Mouse (Mus musculus) embryonic stem cell, embryonic (primary cell): ENCODE data around the gene Plppr3.

Experiments
- CTCF ChIA-PET, 4 experiments: fragments of 300-600 bp in 2 of 4; fragments of 350-600 bp in 2 of 4; sonication (Branson Sonifier 250); formaldehyde crosslinking; loops; one replicate each; lab custom pipeline; 2022; ENCODE audit warnings: inconsistent platforms in 2 of 4; lab: Charles Lee
- POLR2A ChIA-PET, 4 experiments: fragments of 300-600 bp in 2 of 4; fragments of 350-600 bp in 2 of 4; sonication (Branson Sonifier 250); formaldehyde crosslinking; loops; one replicate each; lab custom pipeline; 2022; ENCODE audit warnings: antibody characterized with exemption in 4 of 4, inconsistent platforms in 1 of 4; lab: Charles Lee

Plppr3 gene

GRCm38 (mm10) chr10:79874290-79874862, at the start of gene Plppr3, which contains the start of gene Prtn3:
Plppr3 (minus strand) TSS chr10:79874634.
Prtn3 (plus strand) TSS chr10:79874476.
- ChIA-PET POLR2A (interaction anchor here (0.5 to 5.9 kb wide), 22 partner anchors 7 to 418 kb away, joined by 3 to 63 read pairs (median 8); partner anchors contain the start of genes Ptbp1 (in 3 of the 4), Med16 (in 2 of the 4) and Rps15 (in 1 of the 4)), CTCF (interaction anchor here in 3 of 4 experiments (0.6 to 2.6 kb wide), 9 partner anchors 9 to 85 kb away, joined by 3 to 14 read pairs (median 3); no protein-coding TSS in a partner anchor)

- CTCF ChIA-PET: interaction anchor here in 2 of 4 experiments (1.0 to 1.3 kb wide), 2 partner anchors 86 to 141 kb away, joined by 3 to 4 read pairs; no protein-coding TSS in a partner anchor
These were observed 47.1 kb upstream of the Plppr3 start for GRCm38 (mm10) chr10:79921572-79921971.

DNA sequence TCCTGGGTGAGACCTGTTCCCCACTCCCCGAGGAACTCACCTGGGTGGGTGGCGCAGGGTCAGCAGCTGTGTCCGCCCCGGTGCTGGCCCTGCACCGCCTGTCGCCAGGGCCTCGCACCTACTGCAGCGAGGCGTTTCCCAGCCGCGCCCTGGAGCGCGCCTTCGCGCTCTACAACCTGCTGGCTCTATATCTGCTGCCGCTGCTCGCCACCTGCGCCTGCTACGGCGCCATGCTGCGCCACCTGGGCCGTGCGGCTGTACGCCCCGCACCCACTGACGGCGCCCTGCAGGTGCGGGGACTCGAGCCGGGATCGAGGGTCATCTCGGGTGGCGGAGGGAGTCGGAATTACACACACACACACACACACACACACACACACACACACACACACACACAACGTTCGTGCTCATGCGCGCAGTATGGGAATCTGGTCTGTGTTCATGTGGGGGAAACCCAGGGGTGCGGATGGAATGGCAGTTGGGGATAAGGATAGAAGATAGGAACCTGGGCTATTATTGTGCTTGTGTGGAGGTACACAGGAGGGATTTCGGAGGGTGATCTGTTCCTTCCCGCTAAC, 46.6 kb upstream of the Plppr3 start, which contains the start of gene R3hdm4:
Gene R3hdm4 (minus strand): TSS at position 251 of the 578 bp plus-strand sequence.
- ChIA-PET POLR2A (interaction anchor here (0.5 to 5.0 kb wide), 10 partner anchors 9 to 300 kb away, joined by 3 to 28 read pairs (median 4); partner anchors contain the start of genes Med16 (in 3 of the 4), Ptbp1 (in 1 of the 4) and Wdr18 (in 1 of the 4)), CTCF (interaction anchor here in 3 of 4 experiments (0.5 to 1.3 kb wide), 3 partner anchors 66 to 141 kb away, joined by 3 to 4 read pairs (median 4); no protein-coding TSS in a partner anchor)

More at GRCm38 (mm10) chr10:79921572-79921971, 47.1 kb upstream of the Plppr3 start:
- POLR2A ChIA-PET: interaction anchor here (0.5 to 5.0 kb wide), 8 partner anchors 10 to 299 kb away, joined by 3 to 28 read pairs (median 4); partner anchors contain the start of genes Med16 (in 2 of the 4), Ptbp1 (in 1 of the 4) and Wdr18 (in 1 of the 4)

- ChIA-PET POLR2A (interaction anchor here in 3 of 4 experiments (0.6 to 5.0 kb wide), 10 partner anchors 11 to 407 kb away, joined by 3 to 28 read pairs (median 4); partner anchors contain the start of genes Med16 (in 2 of the 3) and Wdr18 (in 1 of the 3)), CTCF (interaction anchor here in 3 of 4 experiments (0.5 to 1.0 kb wide), 4 partner anchors 37 to 244 kb away, joined by 3 to 4 read pairs (median 4); no protein-coding TSS in a partner anchor)
These were observed 45.8 kb upstream of the Plppr3 start for GRCm38 (mm10) chr10:79920056-79920890.

DNA sequence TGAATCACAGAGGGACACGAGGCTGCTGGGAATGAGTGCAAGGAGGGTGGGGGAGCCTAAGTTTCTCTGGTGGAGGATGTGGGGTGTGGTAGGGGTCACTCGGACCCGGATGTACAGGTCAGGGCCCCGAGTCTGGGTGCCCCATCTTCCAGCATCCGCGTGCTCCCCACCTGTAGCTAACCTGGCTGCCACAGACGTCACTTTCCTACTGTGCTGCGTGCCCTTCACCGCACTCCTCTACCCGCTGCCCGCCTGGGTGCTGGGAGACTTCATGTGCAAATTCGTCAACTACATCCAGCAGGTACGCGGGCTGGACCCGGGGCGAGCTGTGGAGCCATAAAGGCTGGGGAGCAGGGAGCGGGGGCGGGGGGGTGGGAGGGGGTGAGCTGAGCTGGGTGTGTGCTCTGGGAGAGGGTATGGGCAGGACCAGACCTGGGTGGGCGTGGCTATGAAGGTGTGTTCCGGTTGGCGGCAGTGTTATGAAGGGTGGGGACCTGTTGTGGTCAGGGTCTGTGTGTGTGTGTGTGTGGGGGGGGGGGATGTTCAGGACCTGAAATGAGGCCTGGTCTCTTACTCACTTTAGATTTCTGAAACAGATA, 44.9 kb upstream of the Plppr3 start:
- CTCF ChIA-PET: interaction anchor here in 1 of 4 experiments (0.8 to 1.0 kb wide), 2 partner anchors 37 to 245 kb away, joined by 3 read pairs; no protein-coding TSS in a partner anchor
- POLR2A ChIA-PET: interaction anchor here in 3 of 4 experiments (0.5 to 5.0 kb wide), 8 partner anchors 11 to 249 kb away, joined by 3 to 30 read pairs (median 5); partner anchors contain the start of genes Med16 (in 2 of the 3) and Wdr18 (in 1 of the 3)

DNA sequence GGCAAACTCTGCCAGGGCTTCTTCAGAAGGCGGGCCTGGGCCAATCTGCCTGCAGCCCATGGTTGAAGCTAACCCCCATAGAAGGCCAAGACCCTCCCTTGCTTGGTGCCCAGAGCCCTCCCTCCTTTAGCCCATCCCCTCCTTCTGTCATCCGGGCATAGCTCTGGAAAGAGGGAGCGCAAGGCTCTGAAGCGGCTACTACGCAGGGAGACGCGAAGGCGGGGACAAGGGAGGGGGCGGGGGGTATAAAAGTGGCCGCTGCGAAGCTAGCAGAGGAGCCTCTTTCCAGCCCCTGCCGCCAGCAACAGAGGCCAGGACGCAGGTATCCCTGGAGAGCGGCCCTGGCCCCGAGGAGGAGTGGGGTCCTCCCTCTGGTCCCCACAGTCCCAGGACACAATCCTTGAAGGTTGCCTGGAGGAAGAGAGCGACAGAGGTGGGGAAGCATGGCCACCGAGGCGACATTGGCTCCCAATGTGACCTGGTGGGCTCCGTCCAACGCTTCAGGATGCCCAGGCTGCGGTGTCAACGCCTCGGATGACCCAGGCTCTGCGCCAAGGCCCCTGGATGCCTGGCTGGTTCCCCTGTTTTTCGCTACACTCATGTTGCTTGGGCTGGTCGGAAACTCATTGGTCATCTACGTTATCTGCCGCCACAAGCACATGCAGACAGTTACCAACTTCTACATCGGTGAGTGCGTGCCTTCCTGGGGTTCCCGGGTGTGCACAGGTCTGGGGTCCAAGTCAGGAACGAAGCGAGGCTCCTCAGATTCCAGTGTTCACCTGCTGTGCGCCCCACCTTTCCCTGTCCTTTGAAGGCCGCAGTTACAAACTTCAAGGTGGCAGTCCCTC, 44.0 kb upstream of the Plppr3 start:
- ChIA-PET POLR2A (interaction anchor here (0.5 to 4.0 kb wide), 9 partner anchors 10 to 250 kb away, joined by 3 to 30 read pairs (median 4); partner anchors contain the start of genes Med16 (in 3 of the 4), Ptbp1 (in 1 of the 4) and Stk11 (in 1 of the 4)), CTCF (interaction anchor here in 1 of 4 experiments (1.2 to 1.6 kb wide), 3 partner anchors 21 to 432 kb away, joined by 3 to 4 read pairs (median 3); no protein-coding TSS in a partner anchor)

DNA sequence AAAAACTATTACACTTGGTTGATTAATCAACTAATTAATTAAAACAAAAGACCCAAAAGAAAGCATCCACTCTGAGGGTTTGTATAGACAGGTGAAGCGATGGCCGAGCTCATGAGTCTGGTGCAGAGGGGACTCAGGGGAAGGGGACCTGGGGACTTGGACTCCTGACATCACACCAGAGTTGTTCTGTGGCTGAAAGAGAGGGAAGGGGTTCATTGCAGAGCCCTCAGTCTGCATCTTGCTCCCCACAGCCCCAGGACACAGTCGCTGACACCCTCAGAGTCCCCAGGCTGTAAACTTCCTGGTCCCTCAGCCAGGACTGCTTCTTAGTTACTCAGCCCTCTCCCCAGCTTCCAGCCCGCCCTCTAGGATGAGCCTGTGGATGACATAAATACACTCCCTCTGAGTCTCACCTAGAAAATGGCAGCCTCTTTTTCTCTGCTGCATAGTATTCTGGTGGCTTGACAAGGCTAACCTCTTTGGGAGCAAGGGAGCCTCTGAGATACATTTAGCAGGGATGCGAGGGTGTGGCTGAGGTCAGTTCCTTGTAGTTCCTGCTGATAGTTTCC, 43.2 kb upstream of the Plppr3 start:
- ChIA-PET CTCF (interaction anchor here in 3 of 4 experiments (0.5 to 1.6 kb wide), 8 partner anchors 9 to 433 kb away, joined by 3 to 4 read pairs (median 3); partner anchors contain the start of genes Arid3a (in 1 of the 3), Plppr3 (in 1 of the 3), Prtn3 (in 1 of the 3) and Wdr18 (in 1 of the 3)), POLR2A (interaction anchor here (0.6 to 4.0 kb wide), 19 partner anchors 9 to 251 kb away, joined by 3 to 30 read pairs (median 4); partner anchors contain the start of genes Med16 (in 4 of the 4), Ptbp1 (in 1 of the 4) and Wdr18 (in 1 of the 4))

GRCm38 (mm10) chr10:79916808-79917531, 42.5 kb upstream of the Plppr3 start, which contains the start of gene Kiss1r:
Kiss1r (plus strand) TSS chr10:79916971.
- CTCF ChIA-PET: interaction anchor here in 3 of 4 experiments (0.5 to 1.6 kb wide), 10 partner anchors 9 to 433 kb away, joined by 3 to 4 read pairs (median 3); partner anchors contain the start of genes Arid3a (in 1 of the 3), Plppr3 (in 1 of the 3), Prtn3 (in 1 of the 3) and Wdr18 (in 1 of the 3)

GRCm38 (mm10) chr10:79916081-79916480, 41.6 kb upstream of the Plppr3 start:
- ChIA-PET POLR2A (interaction anchor here in 3 of 4 experiments (0.7 to 4.0 kb wide), 6 partner anchors 8 to 136 kb away, joined by 3 to 30 read pairs (median 3); partner anchors contain the start of gene Med16 (in 1 of the 3)), CTCF (interaction anchor here in 2 of 4 experiments (0.6 to 1.4 kb wide), 3 partner anchors 12 to 388 kb away, joined by 3 read pairs; no protein-coding TSS in a partner anchor)

More at GRCm38 (mm10) chr10:79916808-79917531, 42.5 kb upstream of the Plppr3 start, which contains the start of gene Kiss1r:
- POLR2A ChIA-PET: interaction anchor here (0.5 to 4.0 kb wide), 24 partner anchors 9 to 720 kb away, joined by 3 to 30 read pairs (median 5); partner anchors contain the start of genes Med16 (in 4 of the 4) and Wdr18 (in 1 of the 4)

GRCm38 (mm10) chr10:79914948-79915596, 40.6 kb upstream of the Plppr3 start:
- ChIA-PET POLR2A (interaction anchor here (0.6 to 1.6 kb wide), 5 partner anchors 17 to 253 kb away, joined by 3 to 9 read pairs (median 3); no protein-coding TSS in a partner anchor), CTCF (interaction anchor here in 3 of 4 experiments (0.6 to 1.1 kb wide), 4 partner anchors 11 to 157 kb away, joined by 3 read pairs; no protein-coding TSS in a partner anchor)

DNA sequence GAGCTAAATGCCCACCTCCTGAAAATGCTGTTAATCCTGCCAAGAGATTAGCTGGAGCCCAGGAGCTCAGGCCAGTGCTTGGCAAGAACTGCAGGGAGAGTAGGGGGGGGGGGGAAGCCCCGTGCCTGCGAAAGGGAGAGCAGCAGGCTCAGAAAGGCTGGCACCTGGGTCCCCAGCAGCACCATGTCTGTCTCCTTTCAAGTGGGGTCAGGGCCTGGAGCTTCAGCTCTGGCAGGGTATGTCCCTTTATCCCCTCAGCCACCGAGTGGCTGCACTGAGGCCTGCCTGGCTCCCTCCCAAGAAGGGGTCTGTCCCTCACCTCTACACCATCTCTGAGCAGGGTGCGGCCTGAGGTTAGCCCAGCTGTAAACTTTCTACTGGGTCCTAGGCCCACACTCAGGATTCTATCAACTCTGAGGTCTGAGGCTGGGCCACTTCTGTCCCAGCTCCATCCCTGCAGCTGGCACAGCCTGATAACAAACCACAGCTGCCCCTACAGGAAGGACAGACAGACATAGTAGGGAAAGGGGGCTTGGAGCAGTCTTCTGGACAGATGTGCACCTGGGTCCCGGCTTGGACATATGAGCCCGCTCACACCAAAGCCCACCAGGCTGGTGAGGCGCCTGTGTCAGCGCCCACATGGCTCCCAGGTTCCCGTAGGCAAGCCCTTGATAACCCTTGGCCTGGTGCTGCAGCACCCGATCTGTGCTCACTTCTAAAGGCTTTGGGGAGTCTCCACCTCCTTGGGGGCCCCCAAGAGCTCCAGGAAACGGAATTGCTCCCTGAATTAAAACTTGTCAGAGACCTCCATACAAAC, 39.9 kb upstream of the Plppr3 start:
- ChIA-PET POLR2A (interaction anchor here (0.5 to 1.6 kb wide), 12 partner anchors 9 to 281 kb away, joined by 3 to 9 read pairs (median 3); partner anchors contain the start of gene Tmem259 (in 1 of the 4)), CTCF (interaction anchor here in 2 of 4 experiments (0.5 to 1.1 kb wide), 5 partner anchors 11 to 407 kb away, joined by 3 read pairs; no protein-coding TSS in a partner anchor)

DNA sequence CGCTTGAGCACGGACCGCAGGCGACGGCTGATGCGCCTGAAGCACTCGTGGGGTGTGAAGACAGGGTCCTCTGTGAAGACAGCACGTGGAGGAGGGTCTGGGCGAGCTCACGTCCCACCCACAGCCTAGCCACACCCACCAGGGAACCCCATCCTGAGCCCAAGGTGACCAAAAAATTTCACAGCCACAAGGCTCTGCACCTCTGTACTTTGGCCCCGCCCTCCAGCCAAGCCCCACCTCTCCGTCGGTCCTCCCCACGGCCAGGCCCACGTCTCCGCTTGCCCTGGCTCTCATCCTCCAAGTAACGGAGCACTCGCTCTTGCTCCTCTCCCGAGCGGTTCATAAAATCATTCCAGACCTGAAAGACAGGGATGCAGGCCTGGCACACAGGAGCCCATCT, 38.0 kb upstream of the Plppr3 start:
- POLR2A ChIA-PET: interaction anchor here in 2 of 4 experiments (0.6 to 1.4 kb wide), 5 partner anchors 9 to 74 kb away, joined by 3 to 4 read pairs (median 3); partner anchors contain the start of gene R3hdm4 (in 1 of the 2)
- CTCF ChIA-PET: interaction anchor here in 2 of 4 experiments (0.6 to 1.1 kb wide), 4 partner anchors 19 to 314 kb away, joined by 3 to 6 read pairs (median 3); partner anchors contain the start of gene Mum1 (in 1 of the 2)
